Mouse (Mus musculus) left cerebral cortex, postnatal 14 days (tissue): ENCODE measurements around the gene Kcnb1. TPM values are rescaled to one million over a fixed set of nuclear protein-coding genes. Genes with fewer than 3 reads are reported as not detected.

Source experiments
- DNase-seq, 2 experiments: peaks; one replicate each; pipeline ENCODE4 v3.0.0; 2021 to 2022; ENCODE audit warnings: low spot score in 2 of 2, mixed read lengths in 1 of 2
- intact Hi-C: fragments of 180-260 bp; cut with DNase I; formaldehyde crosslinking; loops from one replicate; pipeline ENCODE4 v1.15.1; 2025
- total RNA-seq, 2 experiments: library from RNA; stranded (reverse); gene quantifications; 2 replicates each; pipeline ENCODE4 v1.2.3; 2021

The Kcnb1 gene
- total RNA-seq, 2 experiments from 2014 or later, result 149 to 157 TPM

- no peak for DNase-seq
- intact Hi-C loops, result no loop called here
Measured at GRCm38 (mm10) chr2:167179301-167179700, 10.7 kb downstream of the Kcnb1 start.

GRCm38 (mm10) chr2:167177231-167177641, 12.7 kb downstream of the Kcnb1 start:
- peak in 1 of 2 experiments; percentile 56 for DNase-seq
- intact Hi-C loops, result no loop called here

- intact Hi-C loops, result no loop called here
- DNase-seq, result no peak
Measured at GRCm38 (mm10) chr2:167175284-167175683, 14.7 kb downstream of the Kcnb1 start.

GRCm38 (mm10) chr2:167173051-167173875, 16.7 kb downstream of the Kcnb1 start:
- no peak for DNase-seq
- intact Hi-C loops, result no loop called here

- DNase-seq, result no peak
- intact Hi-C loops, result no loop called here
Measured at GRCm38 (mm10) chr2:167167515-167168212, 22.3 kb downstream of the Kcnb1 start.

- intact Hi-C loops, result no loop called here
- DNase-seq, result no peak
Measured at GRCm38 (mm10) chr2:167163600-167163999, 26.4 kb downstream of the Kcnb1 start.

- intact Hi-C loops, result no loop called here
- no peak for DNase-seq
Measured at GRCm38 (mm10) chr2:167163134-167163533, 26.8 kb downstream of the Kcnb1 start.

- DNase-seq, result peak in 1 of 2 experiments; percentile 60
- intact Hi-C loops, result no loop called here
Measured at GRCm38 (mm10) chr2:167162516-167163021, 27.4 kb downstream of the Kcnb1 start.

GRCm38 (mm10) chr2:167159721-167160120, 30.2 kb downstream of the Kcnb1 start:
- intact Hi-C loops, result no loop called here

GRCm38 (mm10) chr2:167158780-167159179, 31.2 kb downstream of the Kcnb1 start:
- intact Hi-C loops, result no loop called here
- no peak for DNase-seq

More at GRCm38 (mm10) chr2:167159721-167160120, 30.2 kb downstream of the Kcnb1 start:
- no peak for DNase-seq

GRCm38 (mm10) chr2:167156118-167156715, 33.7 kb downstream of the Kcnb1 start:
- no peak for DNase-seq
- intact Hi-C loops, result no loop called here

- DNase-seq, result peak; percentile 52 to 73
- intact Hi-C loops, result no loop called here
Measured at GRCm38 (mm10) chr2:167155541-167155973, 34.4 kb downstream of the Kcnb1 start.

- no peak for DNase-seq
- intact Hi-C loops, result loop anchor here (5.0 kb wide), 1 partner anchor 36 kb away; no protein-coding TSS in a partner anchor
Measured at GRCm38 (mm10) chr2:167150880-167151279, 39.1 kb downstream of the Kcnb1 start.

- intact Hi-C loops, result loop anchor here (5.0 kb wide), 1 partner anchor 37 kb away; no protein-coding TSS in a partner anchor
Measured at GRCm38 (mm10) chr2:167150135-167150534, 39.8 kb downstream of the Kcnb1 start.

GRCm38 (mm10) chr2:167149035-167149434, 40.9 kb downstream of the Kcnb1 start:
- no peak for DNase-seq
- intact Hi-C loops, result no loop called here

More at GRCm38 (mm10) chr2:167150135-167150534, 39.8 kb downstream of the Kcnb1 start:
- no peak for DNase-seq

GRCm38 (mm10) chr2:167147708-167148107, 42.2 kb downstream of the Kcnb1 start:
- intact Hi-C loops, result no loop called here
- no peak for DNase-seq

GRCm38 (mm10) chr2:167145904-167146303, 44.1 kb downstream of the Kcnb1 start:
- no peak for DNase-seq
- intact Hi-C loops, result no loop called here

GRCm38 (mm10) chr2:167144439-167145307, 45.3 kb downstream of the Kcnb1 start:
- intact Hi-C loops, result no loop called here
- DNase-seq, result peak; percentile 62 to 87

GRCm38 (mm10) chr2:167143914-167144313, 46.0 kb downstream of the Kcnb1 start:
- intact Hi-C loops, result no loop called here
- DNase-seq, result no peak
